Mouse (Mus musculus) subcutaneous adipose tissue, adult 2 months (tissue): ENCODE measurements around the gene Gm11011. TPM values are rescaled to one million over a fixed set of nuclear protein-coding genes. Genes with fewer than 3 reads are reported as not detected.

ENCODE experiments used
- polyA plus RNA-seq: library from polyadenylated mRNA; depleted of rRNA; stranded (reverse); fragments of >200 nt; gene quantifications from 2 replicates; pipeline ENCODE4 v1.2.3, GENCODE M21; 2012; ENCODE audit warnings: low replicate concordance; rRNA removed

Gm11011 gene
- not detected in 2 replicates for polyA plus RNA-seq

GRCm38 (mm10) chr2:169587645-169588044 lies at the start of gene Gm11011:
Gene Gm11011 (minus strand): TSS chr2:169587745.

DNA sequence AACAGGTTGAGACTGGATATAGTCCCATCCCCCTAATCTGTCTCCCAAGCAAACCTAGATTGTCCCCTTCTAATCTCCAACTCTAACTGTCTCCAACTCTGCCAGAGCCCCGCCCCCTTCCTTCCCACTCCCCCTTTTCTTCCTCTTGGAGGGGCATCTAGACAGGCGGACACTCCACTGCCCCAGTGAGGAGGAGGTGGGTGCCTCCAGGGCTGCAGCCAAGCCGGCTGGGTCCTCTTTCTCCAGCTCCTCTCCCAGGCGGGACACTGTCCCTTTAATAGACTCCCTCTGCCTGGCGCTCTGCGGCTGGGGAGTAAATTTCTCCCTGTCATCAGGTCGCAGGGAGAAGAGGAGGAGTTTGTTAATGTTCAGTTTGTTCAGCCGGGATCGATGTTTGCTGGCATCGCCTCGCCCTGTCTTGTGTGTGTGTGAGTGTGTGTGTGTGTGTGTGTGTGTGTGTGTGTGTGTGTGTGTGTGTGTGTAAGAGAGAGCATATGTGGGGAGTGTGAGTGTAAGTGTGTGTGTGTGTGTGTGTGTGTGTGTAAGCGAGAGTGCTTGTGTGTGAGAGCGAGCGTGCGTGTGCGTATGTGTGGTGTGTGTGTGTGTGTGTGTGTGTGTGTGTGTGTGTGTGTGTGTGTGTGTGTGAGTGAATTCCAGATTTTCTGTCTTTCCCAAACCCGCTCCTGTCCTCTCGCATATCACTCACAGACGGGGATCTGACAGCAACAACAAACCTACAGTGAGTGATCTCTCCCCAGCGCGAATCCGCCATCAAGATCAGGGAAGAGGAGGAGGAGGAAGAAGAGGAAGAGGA lies 45.0 kb upstream of the Gm11011 start, which contains the start of gene Tshz2:
Gene Tshz2, plus strand, starts transcription at position 676 of the 814 bp plus-strand sequence.

Other genes starting within 250 kb of the Gm11011 start
- gene Tshz2, start 45.3 kb upstream of the Gm11011 start, polyA plus RNA-seq: 39.4 and 46.6 TPM in 2 replicates